Mouse (Mus musculus): Measurements from ENCODE around the gene Tenm4. TPM values are rescaled to one million over a fixed set of nuclear protein-coding genes. Genes with fewer than 3 reads are reported as not detected.

Tenm4 gene
- total RNA-seq, 2 experiments from 2014 or later: 1.0 to 1.9 TPM

GRCm38 (mm10) chr7:96839586-96839985 is 668.5 kb downstream of the Tenm4 start:
- no peak for DNase-seq (ENCODE audit: low spot score)

- no peak for DNase-seq (ENCODE audit: low spot score)
These were observed 671.6 kb downstream of the Tenm4 start for GRCm38 (mm10) chr7:96842477-96843255.

- DNase-seq (ENCODE audit: low spot score): no peak
These were observed 673.3 kb downstream of the Tenm4 start for GRCm38 (mm10) chr7:96844104-96844894.

- DNase-seq (ENCODE audit: low spot score): no peak
These were observed 681.7 kb downstream of the Tenm4 start for GRCm38 (mm10) chr7:96852781-96853180.

- DNase-seq (ENCODE audit: low spot score): no peak
These were observed 684.9 kb downstream of the Tenm4 start for GRCm38 (mm10) chr7:96855867-96856406.

- no peak for DNase-seq (ENCODE audit: low spot score)
These were observed 685.5 kb downstream of the Tenm4 start for GRCm38 (mm10) chr7:96856518-96856917.

GRCm38 (mm10) chr7:96859077-96859476 is 688.0 kb downstream of the Tenm4 start:
- no peak for DNase-seq (ENCODE audit: low spot score)

- DNase-seq (ENCODE audit: low spot score): no peak
These were observed 688.6 kb downstream of the Tenm4 start for GRCm38 (mm10) chr7:96859684-96860083.

GRCm38 (mm10) chr7:96860650-96861049 is 689.6 kb downstream of the Tenm4 start:
- DNase-seq (ENCODE audit: low spot score): no peak

GRCm38 (mm10) chr7:96864894-96865722 is 694.1 kb downstream of the Tenm4 start:
- DNase-seq (ENCODE audit: low spot score): no peak

- no peak for DNase-seq (ENCODE audit: low spot score)
These were observed 698.2 kb downstream of the Tenm4 start for GRCm38 (mm10) chr7:96869079-96869810.

- DNase-seq (ENCODE audit: low spot score): no peak
These were observed 699.4 kb downstream of the Tenm4 start for GRCm38 (mm10) chr7:96870473-96870872.

GRCm38 (mm10) chr7:96871031-96871430 is 700.0 kb downstream of the Tenm4 start:
- DNase-seq (ENCODE audit: low spot score): no peak

GRCm38 (mm10) chr7:96878511-96879276 is 707.6 kb downstream of the Tenm4 start:
- no peak for DNase-seq (ENCODE audit: low spot score)

- no peak for DNase-seq (ENCODE audit: low spot score)
These were observed 708.5 kb downstream of the Tenm4 start for GRCm38 (mm10) chr7:96879593-96879992.

- no peak for DNase-seq (ENCODE audit: low spot score)
These were observed 709.3 kb downstream of the Tenm4 start for GRCm38 (mm10) chr7:96880221-96880944.

GRCm38 (mm10) chr7:96883297-96883696 is 712.3 kb downstream of the Tenm4 start:
- no peak for DNase-seq (ENCODE audit: low spot score)

- DNase-seq (ENCODE audit: low spot score): no peak
These were observed 716.1 kb downstream of the Tenm4 start for GRCm38 (mm10) chr7:96887088-96887654.
